Mouse (Mus musculus) testis, adult 2 months (tissue): ENCODE results near the gene Mdga2. TPM values are rescaled to one million over a fixed set of nuclear protein-coding genes. Genes with fewer than 3 reads are reported as not detected.
A peak's percentile ranks its signal among the peaks of the same experiment; 100 is the strongest.

Experiments
- H3K27ac ChIP-seq: fragments of 200-500 bp; 2 replicates; pipeline ENCODE4 v1.5.1; 2012; ENCODE audit warnings: low read depth, low read length; ENCODE audit not compliant: control insufficient read depth, insufficient read depth
- H3K27me3 ChIP-seq: fragments of 200-500 bp; 2 replicates; pipeline ENCODE4 v1.6.1; 2012; ENCODE audit warnings: mild to moderate bottlenecking, low read length, moderate library complexity; ENCODE audit not compliant: control insufficient read depth, insufficient read depth
- H3K36me3 ChIP-seq: fragments of 200-500 bp; 2 replicates; pipeline ENCODE4 v1.6.1; 2012; ENCODE audit warnings: mild to moderate bottlenecking, low read length; ENCODE audit not compliant: control insufficient read depth, insufficient read depth
- H3K4me1 ChIP-seq: fragments of 200-500 bp; 2 replicates; pipeline ENCODE4 v1.6.1; 2012; ENCODE audit warnings: low read length; ENCODE audit not compliant: control insufficient read depth, insufficient read depth
- H3K4me3 ChIP-seq: fragments of 200-500 bp; 2 replicates; pipeline ENCODE4 v1.5.1; 2012; ENCODE audit warnings: low read depth, mild to moderate bottlenecking, low read length, moderate library complexity, mixed read lengths; ENCODE audit not compliant: control insufficient read depth
- CTCF ChIP-seq: fragments of 200-500 bp; IDR thresholded peaks from 2 replicates; pipeline ENCODE4 v1.5.1; 2012; ENCODE audit warnings: low read depth, mild to moderate bottlenecking, inconsistent platforms, low read length, moderate library complexity; ENCODE audit not compliant: control insufficient read depth, insufficient read depth, insufficient replicate concordance
- POLR2A ChIP-seq: fragments of 200-500 bp; IDR thresholded peaks from 2 replicates; pipeline ENCODE4 v1.6.1; 2012; ENCODE audit warnings: low read depth, mild to moderate bottlenecking, inconsistent platforms, low read length, moderate library complexity; ENCODE audit not compliant: control insufficient read depth
- polyA plus RNA-seq: library from polyadenylated mRNA; depleted of rRNA; stranded (reverse); fragments of >200 nt; gene quantifications from 2 replicates; pipeline ENCODE4 v1.2.3, GENCODE M21; 2012

Mdga2 gene
- polyA plus RNA-seq, 1 experiment = 6.8 TPM

- Histone ChIP-seq H3K4me3 (no peak overlapping the region), H3K36me3 (no peaks in the 10 kb centered on the region), H3K27me3 (no peaks in the 10 kb centered on the region), H3K4me1 (no peaks in the 10 kb centered on the region), H3K27ac (no peak overlapping the region)
- no peak for TF ChIP-seq CTCF
- TF ChIP-seq POLR2A = no peak
Measured at GRCm38 (mm10) chr12:66840336-66840735, 382.0 kb downstream of the Mdga2 start.

- Histone ChIP-seq H3K36me3 (no peaks in the 10 kb centered on the region), H3K4me1 (no peaks in the 10 kb centered on the region), H3K4me3 (no peak overlapping the region), H3K27ac (no peak overlapping the region), H3K27me3 (no peaks in the 10 kb centered on the region)
- TF ChIP-seq POLR2A (no peak), CTCF (no peak)
Measured at GRCm38 (mm10) chr12:66755653-66756052, 466.7 kb downstream of the Mdga2 start.

GRCm38 (mm10) chr12:66734536-66734935 is 487.8 kb downstream of the Mdga2 start:
- Histone ChIP-seq H3K36me3 (no peaks in the 10 kb centered on the region), H3K4me1 (no peaks in the 10 kb centered on the region), H3K27ac (no peak overlapping the region), H3K27me3 (no peaks in the 10 kb centered on the region), H3K4me3 (no peak overlapping the region)
- TF ChIP-seq POLR2A (no peak), CTCF (no peak)

DNA sequence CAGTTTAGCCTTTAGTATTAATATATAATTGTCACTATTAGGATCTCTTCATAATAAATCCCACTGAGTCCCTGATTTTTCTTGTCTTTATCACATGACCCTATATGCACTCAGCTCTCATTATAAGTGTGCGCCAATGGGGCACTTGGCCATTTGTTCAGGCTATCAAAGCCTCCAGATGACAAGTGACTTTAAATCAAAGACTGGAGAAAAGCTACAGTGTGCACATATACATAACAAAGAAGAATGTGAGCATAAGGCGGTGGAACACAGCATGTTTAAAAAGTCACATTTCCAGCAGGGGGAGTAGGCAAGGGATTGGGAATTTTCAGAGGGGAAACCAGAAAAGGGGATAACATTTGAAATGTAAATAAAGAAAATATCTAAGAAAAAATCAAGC is 497.9 kb downstream of the Mdga2 start:
- Histone ChIP-seq H3K27ac (no peak overlapping the region), H3K36me3 (no peaks in the 10 kb centered on the region), H3K4me3 (no peak overlapping the region), H3K4me1 (no peaks in the 10 kb centered on the region), H3K27me3 (no peaks in the 10 kb centered on the region)
- TF ChIP-seq POLR2A (no peak), CTCF (no peak)

DNA sequence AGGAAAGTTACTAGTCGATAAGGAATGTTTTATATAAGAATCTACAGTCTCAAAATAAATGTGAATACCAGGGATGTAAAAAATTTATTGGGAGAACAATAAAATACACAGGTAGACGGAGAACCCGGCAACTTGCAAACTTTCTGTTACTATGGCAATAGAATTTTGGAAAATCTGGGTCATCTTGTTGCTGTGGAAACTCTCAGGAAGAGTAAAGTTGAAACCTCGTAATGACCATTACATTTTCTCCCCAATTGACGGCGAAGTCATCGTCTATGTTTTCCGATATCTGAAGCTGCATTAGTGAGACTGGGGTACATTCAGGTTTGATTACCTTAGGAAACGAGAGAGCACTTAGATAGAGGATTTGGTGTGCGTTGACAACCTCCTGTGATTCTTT is 514.0 kb downstream of the Mdga2 start:
- no peak overlapping the region for H3K27ac ChIP-seq
- TF ChIP-seq POLR2A (no peak), CTCF (no peak)
- no peaks in the 10 kb centered on the region for H3K36me3 ChIP-seq
- H3K4me1 ChIP-seq = no peaks in the 10 kb centered on the region
- H3K27me3 ChIP-seq = no peaks in the 10 kb centered on the region
- peak overlapping the region; percentile 50; the same call in 1 of the 2 replicates for H3K4me3 ChIP-seq

- H3K27ac ChIP-seq = no peak overlapping the region
- H3K36me3 ChIP-seq = no peaks in the 10 kb centered on the region
- no peaks in the 10 kb centered on the region for H3K4me1 ChIP-seq
- no peak for TF ChIP-seq CTCF
- TF ChIP-seq POLR2A = no peak
- no peaks in the 10 kb centered on the region for H3K27me3 ChIP-seq
- H3K4me3 ChIP-seq = no peak overlapping the region
Measured at GRCm38 (mm10) chr12:66707431-66707830, 514.9 kb downstream of the Mdga2 start.

DNA sequence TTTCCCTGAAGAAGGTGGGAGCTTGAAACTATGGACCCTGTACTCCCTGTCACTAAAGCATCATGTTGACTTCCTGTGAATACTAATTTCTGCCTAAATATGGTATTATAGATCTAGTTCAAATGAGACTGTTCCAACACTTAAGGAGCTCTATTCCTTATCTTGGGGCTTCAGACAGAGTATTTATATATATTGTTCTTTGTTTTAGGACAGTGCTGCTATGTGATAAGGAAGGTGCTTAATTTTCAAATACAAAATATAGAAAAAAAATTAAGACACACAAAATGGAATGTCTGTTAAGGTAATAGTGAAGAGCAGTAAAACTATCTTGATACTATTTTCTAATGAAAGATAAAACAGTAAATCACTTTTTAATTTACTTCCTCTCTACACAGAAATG is 517.3 kb downstream of the Mdga2 start:
- TF ChIP-seq POLR2A (no peak), CTCF (no peak)
- Histone ChIP-seq H3K27ac (no peak overlapping the region), H3K4me3 (no peak overlapping the region)

GRCm38 (mm10) chr12:66702781-66703180 is 519.6 kb downstream of the Mdga2 start:
- Histone ChIP-seq H3K36me3 (no peaks in the 10 kb centered on the region), H3K27me3 (no peaks in the 10 kb centered on the region), H3K4me1 (no peaks in the 10 kb centered on the region), H3K4me3 (no peak overlapping the region), H3K27ac (no peak overlapping the region)
- TF ChIP-seq CTCF = no peak

More for the DNA sequence above, 517.3 kb downstream of the Mdga2 start:
- H3K36me3 ChIP-seq = no peaks in the 10 kb centered on the region
- H3K27me3 ChIP-seq = no peaks in the 10 kb centered on the region
- no peaks in the 10 kb centered on the region for H3K4me1 ChIP-seq
